Mouse (Mus musculus) spleen, adult 10 weeks (tissue): ENCODE results near the gene Fam208b. TPM values are rescaled to one million over a fixed set of nuclear protein-coding genes. Genes with fewer than 3 reads are reported as not detected.

Experiments used
- polyA plus RNA-seq: library from polyadenylated mRNA; stranded (reverse); fragments of 350-450 nt; fragmentation: Illumina TruSeq; extraction: RNeasy Lipid Tissue Mini Kit (QIAGEN cat#74804); gene quantifications from one replicate; pipeline ENCODE4 v1.2.3, GENCODE M21; 2015; ENCODE audit warnings: low replicate concordance; ENCODE audit not compliant: insufficient read depth

Fam208b gene
- 81.5 TPM for polyA plus RNA-seq

GRCm38 (mm10) chr13:3610795-3611438 lies at the start of gene Fam208b:
Fam208b (minus strand) TSS chr13:3611108.

DNA sequence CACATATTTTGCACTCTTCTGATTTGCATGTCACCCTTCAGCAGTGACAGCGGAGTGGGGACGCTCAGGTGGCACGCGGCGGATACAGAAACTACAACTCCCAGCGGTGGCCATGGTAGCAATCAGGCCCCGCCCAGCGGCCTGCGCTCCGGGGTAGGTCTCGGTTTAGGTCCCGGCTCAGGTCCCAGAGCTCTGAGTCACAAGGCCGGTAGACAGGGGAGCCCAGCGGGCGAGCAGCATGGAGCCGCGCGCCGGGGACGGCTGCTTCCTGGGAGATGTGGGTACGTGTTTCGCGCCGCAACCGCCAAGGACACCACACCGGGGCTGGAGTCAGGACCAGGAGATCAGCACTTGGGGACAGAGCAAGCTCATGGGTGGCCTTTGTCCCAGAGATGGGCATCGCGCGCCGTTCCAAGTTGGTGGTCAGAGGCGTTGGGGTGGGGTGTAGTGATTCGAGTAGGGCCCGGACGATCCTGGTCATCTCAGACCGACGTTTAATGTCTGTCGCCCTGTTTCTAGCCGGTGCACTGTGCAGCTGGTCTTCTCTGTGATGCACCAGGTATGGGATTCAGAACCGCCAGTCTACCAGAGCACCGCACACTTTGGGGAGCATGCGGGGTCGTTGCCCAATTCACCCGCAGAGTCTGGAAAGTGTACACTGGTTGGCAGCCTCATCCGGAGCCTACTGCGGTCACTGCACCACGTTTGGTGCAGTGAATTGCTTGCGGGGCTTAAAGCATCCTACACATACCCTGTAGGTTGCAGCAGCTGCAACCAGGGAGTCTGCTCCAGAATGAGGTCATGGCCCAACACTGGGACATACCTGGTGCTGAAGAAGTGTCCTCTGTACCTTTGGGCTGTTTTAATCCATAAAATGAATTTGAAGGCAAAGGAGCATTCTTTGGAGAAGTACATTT lies 23.2 kb upstream of the Fam208b start, which contains the start of gene Asb13:
Gene Asb13, plus strand, starts transcription at position 138 of the 917 bp plus-strand sequence.

DNA sequence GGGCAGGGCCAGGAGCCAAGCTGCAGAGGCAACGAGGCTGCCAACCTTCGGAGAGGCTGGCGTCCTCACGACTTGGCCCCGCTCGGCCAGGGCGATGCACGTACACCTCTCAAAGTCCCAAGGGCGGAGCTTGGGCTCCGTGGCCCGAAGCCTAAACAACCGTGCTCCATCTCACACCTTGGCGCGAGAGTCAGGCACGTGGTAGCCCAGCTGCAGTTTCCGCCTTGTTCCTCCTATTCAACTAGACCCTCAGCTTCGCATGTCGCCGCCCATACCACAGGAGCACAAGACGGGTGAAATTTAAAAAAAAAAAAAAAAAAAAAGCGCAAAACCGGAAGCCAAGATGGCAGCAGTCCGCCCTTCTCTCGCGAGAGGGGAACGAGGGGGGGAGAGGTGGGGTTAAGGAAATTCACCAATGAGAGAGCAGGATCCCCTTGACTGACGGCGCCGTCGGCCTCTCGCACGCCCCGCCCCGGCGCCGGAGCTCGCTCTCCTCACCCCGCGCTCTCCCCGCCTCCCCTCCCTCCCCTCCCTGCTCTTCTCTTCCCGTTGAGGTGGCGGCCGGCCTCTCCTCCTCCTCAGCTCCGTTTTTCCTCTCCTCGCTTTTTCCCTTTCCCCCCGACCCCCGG lies 73.2 kb downstream of the Fam208b start, which contains the start of gene Gdi2:
Gene Gdi2, plus strand, starts transcription at position 470 of the 629 bp plus-strand sequence.

Other genes starting within 250 kb of the Fam208b start
- 724 TPM for gene Gdi2, start 73.0 kb downstream of the Fam208b start, polyA plus RNA-seq
- gene Asb13, start 22.9 kb upstream of the Fam208b start, polyA plus RNA-seq, result 34.1 TPM
- not detected for gene Calml3, start 193.2 kb upstream of the Fam208b start, polyA plus RNA-seq
- gene Calm4, start 226.6 kb upstream of the Fam208b start, polyA plus RNA-seq, result not detected
- not detected for gene Calm5, start 243.1 kb upstream of the Fam208b start, polyA plus RNA-seq